Mouse (Mus musculus): Measurements from ENCODE around the gene Pram1. TPM values are rescaled to one million over a fixed set of nuclear protein-coding genes. Genes with fewer than 3 reads are reported as not detected.

The Pram1 gene
- polyA plus RNA-seq (2012; rRNA removed) = 0.60 and 0.77 TPM in 2 replicates

GRCm38 (mm10) chr17:33637516-33638276 is at the start of gene Pram1:
Pram1 (plus strand) TSS chr17:33638056.

GRCm38 (mm10) chr17:33628621-33629486 is 9.0 kb upstream of the Pram1 start, which contains the start of gene Zfp414:
Zfp414 (plus strand) TSS chr17:33629090.

GRCm38 (mm10) chr17:33686760-33687159 is 48.9 kb downstream of the Pram1 start, which contains the start of gene Hnrnpm:
Hnrnpm (minus strand) TSS chr17:33686860.

Other genes starting within 250 kb of the Pram1 start
- gene Zfp101, start 243.4 kb upstream of the Pram1 start, polyA plus RNA-seq (2012; rRNA removed) = 39.9 and 48.7 TPM in 2 replicates
- 0.05 TPM in 1 of 2 replicates, not detected in the other for gene Actl9, start 205.2 kb upstream of the Pram1 start, polyA plus RNA-seq (2012; rRNA removed)
- gene Adamts10, start 113.9 kb upstream of the Pram1 start, polyA plus RNA-seq (2012; rRNA removed) = 78.9 and 124 TPM in 2 replicates
- 1.7 TPM in 2 replicates for gene Myo1f, start 82.3 kb upstream of the Pram1 start, polyA plus RNA-seq (2012; rRNA removed)
- 46.5 and 72.9 TPM in 2 replicates for gene Zfp414, start 9.0 kb upstream of the Pram1 start, polyA plus RNA-seq (2012; rRNA removed)
- gene Hnrnpm, start 48.8 kb downstream of the Pram1 start, polyA plus RNA-seq (2012; rRNA removed) = 448 and 832 TPM in 2 replicates
- 35.1 and 48.1 TPM in 2 replicates for gene March2, start 80.6 kb downstream of the Pram1 start, polyA plus RNA-seq (2012; rRNA removed)
- 229 and 347 TPM in 2 replicates for gene Rab11b, start 122.5 kb downstream of the Pram1 start, polyA plus RNA-seq (2012; rRNA removed)
- gene Angptl4, start 143.8 kb downstream of the Pram1 start, polyA plus RNA-seq (2012; rRNA removed) = 9.9 and 15.8 TPM in 2 replicates
- gene Kank3, start 172.5 kb downstream of the Pram1 start, polyA plus RNA-seq (2012; rRNA removed) = 26.6 and 36.0 TPM in 2 replicates
- 1,507 and 1,646 TPM in 2 replicates for gene Rps28, start 186.5 kb downstream of the Pram1 start, polyA plus RNA-seq (2012; rRNA removed)
- gene Ndufa7, start 186.5 kb downstream of the Pram1 start, polyA plus RNA-seq (2012; rRNA removed) = 204 and 305 TPM in 2 replicates
- gene Cd320, start 205.0 kb downstream of the Pram1 start, polyA plus RNA-seq (2012; rRNA removed) = 44.5 and 53.5 TPM in 2 replicates
- not detected in 2 replicates for gene Gm7029, start 235.8 kb downstream of the Pram1 start, polyA plus RNA-seq (2012; rRNA removed)